Mouse (Mus musculus): ENCODE data around the gene Klra4. TPM values are rescaled to one million over a fixed set of nuclear protein-coding genes. Genes with fewer than 3 reads are reported as not detected.

The Klra4 gene
- not detected for polyA plus RNA-seq (2012; fragmentation: generic; extraction: Trizol)

GRCm38 (mm10) chr6:130067171-130067570 lies at the start of gene Klra4:
Klra4 (minus strand) TSS chr6:130067271.

GRCm38 (mm10) chr6:130026854-130027253 lies 40.2 kb downstream of the Klra4 start, which contains the start of gene Klra6:
Klra6 (minus strand) TSS chr6:130026954.

Other genes starting within 250 kb of the Klra4 start
- gene Gm17631, start 204.6 kb downstream of the Klra4 start, polyA plus RNA-seq (2012; fragmentation: generic; extraction: Trizol), result not detected
- under 1 TPM in 1 of 2 experiments, not detected in 1; 0.08 TPM for gene Klra17, start 190.6 kb downstream of the Klra4 start, polyA plus RNA-seq (2012; fragmentation: generic; extraction: Trizol)
- not detected for gene Klra5, start 149.6 kb downstream of the Klra4 start, polyA plus RNA-seq (2012; fragmentation: generic; extraction: Trizol)
- not detected for gene Klra6, start 40.3 kb downstream of the Klra4 start, polyA plus RNA-seq (2012; fragmentation: generic; extraction: Trizol)
- gene Klra8, start 62.6 kb upstream of the Klra4 start, polyA plus RNA-seq (2012; fragmentation: generic; extraction: Trizol), result not detected
- not detected for gene Klra9, start 125.8 kb upstream of the Klra4 start, polyA plus RNA-seq (2012; fragmentation: generic; extraction: Trizol)
- not detected for gene Klra7, start 166.1 kb upstream of the Klra4 start, polyA plus RNA-seq (2012; fragmentation: generic; extraction: Trizol)
- not detected for gene Klra10, start 214.7 kb upstream of the Klra4 start, polyA plus RNA-seq (2012; fragmentation: generic; extraction: Trizol)